Mouse (Mus musculus): ENCODE measurements around the gene Zeb2. TPM values are rescaled to one million over a fixed set of nuclear protein-coding genes. Genes with fewer than 3 reads are reported as not detected.

Zeb2 gene
- polyA plus RNA-seq, 1 experiment from 2014 or later: 53.6 TPM

DNA sequence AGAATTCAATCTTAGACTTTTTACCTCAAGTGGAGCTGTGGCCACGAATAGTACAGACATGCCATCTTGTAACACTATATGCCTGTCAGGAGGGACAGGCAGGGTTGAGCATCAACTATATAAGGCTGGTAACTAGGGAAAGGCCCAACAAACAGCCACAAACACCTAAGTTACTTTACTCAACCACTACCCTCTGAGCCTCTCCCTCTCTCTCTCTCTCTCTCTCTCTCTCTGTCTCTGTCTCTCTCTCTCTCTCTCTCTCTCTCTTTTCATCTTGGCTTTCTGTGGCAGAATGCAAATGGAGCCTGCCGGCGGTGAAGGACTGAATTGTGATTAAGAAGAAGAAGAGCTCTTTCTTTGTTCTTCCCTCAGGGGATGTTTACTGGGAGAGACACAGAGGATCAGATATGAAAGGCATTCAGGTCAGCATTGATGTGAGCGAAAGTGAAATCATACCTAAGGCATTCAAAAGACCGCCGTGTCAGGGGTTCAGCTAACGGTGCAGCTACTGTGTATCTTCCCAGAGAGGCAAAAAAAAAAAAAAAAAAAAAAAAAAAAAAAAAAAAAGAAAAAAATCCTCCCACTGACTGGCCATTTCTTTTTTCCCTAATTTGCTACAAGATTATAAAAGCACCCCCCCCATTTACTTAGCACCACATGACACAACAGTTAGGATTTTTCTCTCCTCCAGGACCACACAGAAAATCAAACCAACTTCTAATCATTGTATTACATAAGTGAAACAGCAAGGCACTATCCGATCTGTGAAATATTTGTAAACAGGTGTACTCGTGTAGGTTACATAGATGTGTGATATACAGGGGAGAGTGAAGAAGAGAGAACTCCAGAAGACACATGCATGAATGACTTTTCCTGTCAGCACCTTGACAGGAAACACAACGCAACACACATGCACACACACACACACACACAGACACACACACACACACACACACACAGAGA is 13.9 kb downstream of the Zeb2 start:
- no peaks in the 10 kb centered on the region for H3K36me3 ChIP-seq
- H3K27me3 ChIP-seq: peaks cover 26% of the 10 kb centered on the region
- no peak for ATAC-seq (ENCODE audit: insufficient number of reproducible peaks, low FRiP score, low TSS enrichment, low read depth)
- H3K9ac ChIP-seq: no peak overlapping the region
- H3K4me1 ChIP-seq: peaks cover 6% of the 10 kb centered on the region; the same call in 1 of the 2 replicates
- H3K9me3 ChIP-seq: no peaks in the 10 kb centered on the region
- whole genome bisulfite sequencing: 43% methylated on average over 10 of the region's 10 CpGs
- no peak overlapping the region for H3K4me3 ChIP-seq
- no peak overlapping the region; the same call in 1 of the 2 replicates for H3K27ac ChIP-seq
- no peak overlapping the region for H3K4me2 ChIP-seq

GRCm38 (mm10) chr2:45102191-45102638 is 15.0 kb downstream of the Zeb2 start:
- 49% methylated on average over 8 of the region's 8 CpGs for WGBS
- no peak overlapping the region for H3K4me3 ChIP-seq
- H3K4me2 ChIP-seq: no peak overlapping the region
- H3K36me3 ChIP-seq: no peaks in the 10 kb centered on the region
- H3K9ac ChIP-seq: no peak overlapping the region
- H3K27ac ChIP-seq: no peak overlapping the region
- peaks cover 6% of the 10 kb centered on the region; the same call in 1 of the 2 replicates for H3K4me1 ChIP-seq
- H3K27me3 ChIP-seq: peaks cover 20% of the 10 kb centered on the region
- ATAC-seq (ENCODE audit: insufficient number of reproducible peaks, low FRiP score, low TSS enrichment, low read depth): no peak
- no peaks in the 10 kb centered on the region for H3K9me3 ChIP-seq

DNA sequence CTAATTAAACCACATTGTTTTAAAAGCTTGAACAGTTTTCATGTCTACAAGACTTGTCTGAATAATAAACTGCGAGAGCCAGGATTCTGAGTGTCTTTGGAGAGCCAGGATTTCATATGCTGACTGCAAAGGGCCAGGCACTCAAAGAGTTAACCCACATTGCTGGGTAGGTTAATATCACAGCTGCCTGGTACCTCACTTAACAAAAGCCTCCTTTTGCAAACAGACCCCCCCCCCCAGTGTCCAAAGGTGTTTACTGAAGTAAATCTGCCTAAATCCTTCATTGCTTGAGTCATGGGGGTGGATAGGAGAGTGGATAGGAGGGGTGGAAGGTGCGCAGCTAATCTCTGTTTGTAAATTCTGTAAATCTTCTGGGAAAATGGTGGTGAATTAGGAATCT is 15.6 kb downstream of the Zeb2 start:
- no peak overlapping the region for H3K9ac ChIP-seq
- 78% methylated on average over 2 of the region's 2 CpGs for WGBS
- H3K4me1 ChIP-seq: peaks cover 10% of the 10 kb centered on the region; the same call in 1 of the 2 replicates
- no peak overlapping the region for H3K4me3 ChIP-seq
- no peak overlapping the region for H3K27ac ChIP-seq
- H3K27me3 ChIP-seq: peaks cover 18% of the 10 kb centered on the region
- no peak overlapping the region for H3K4me2 ChIP-seq
- no peaks in the 10 kb centered on the region for H3K9me3 ChIP-seq
- no peak for ATAC-seq (ENCODE audit: insufficient number of reproducible peaks, low FRiP score, low TSS enrichment, low read depth)
- H3K36me3 ChIP-seq: no peaks in the 10 kb centered on the region

DNA sequence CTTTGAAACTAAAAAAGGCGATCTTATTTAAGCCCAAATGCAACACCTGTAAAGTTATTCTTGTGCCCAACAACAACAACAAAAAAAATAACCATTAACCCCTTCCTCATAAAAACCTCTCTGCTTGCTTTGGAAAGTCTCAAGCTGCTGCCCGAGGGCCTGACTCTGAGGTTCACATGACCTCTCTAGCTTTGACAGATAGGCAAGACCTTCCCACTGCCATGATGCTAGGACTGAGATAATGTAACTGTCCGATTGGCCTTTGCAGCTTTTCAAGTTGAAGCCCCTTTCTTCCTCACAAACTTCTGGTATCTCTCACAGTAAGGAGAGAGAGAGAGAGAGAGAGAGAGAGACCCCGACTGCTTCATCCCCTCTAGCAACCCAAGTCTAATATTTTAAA is 16.2 kb downstream of the Zeb2 start:
- WGBS: 46% methylated on average over 4 of the region's 4 CpGs
- Histone ChIP-seq H3K27me3 (peaks cover 13% of the 10 kb centered on the region), H3K27ac (no peak overlapping the region), H3K4me2 (no peak overlapping the region), H3K4me3 (no peak overlapping the region), H3K4me1 (peaks cover 11% of the 10 kb centered on the region; the same call in 1 of the 2 replicates), H3K9ac (no peak overlapping the region), H3K9me3 (no peaks in the 10 kb centered on the region), H3K36me3 (no peaks in the 10 kb centered on the region)
- ATAC-seq (ENCODE audit: insufficient number of reproducible peaks, low FRiP score, low TSS enrichment, low read depth): no peak

GRCm38 (mm10) chr2:45100628-45101027 is 16.6 kb downstream of the Zeb2 start:
- no peaks in the 10 kb centered on the region for H3K9me3 ChIP-seq
- 55% methylated on average over 7 of the region's 7 CpGs for WGBS
- no peak overlapping the region for H3K4me3 ChIP-seq
- H3K4me2 ChIP-seq: no peak overlapping the region
- H3K27me3 ChIP-seq: peaks cover 10% of the 10 kb centered on the region
- no peak overlapping the region for H3K9ac ChIP-seq
- H3K36me3 ChIP-seq: no peaks in the 10 kb centered on the region
- H3K4me1 ChIP-seq: peaks cover 13% of the 10 kb centered on the region; the same call in 1 of the 2 replicates
- ATAC-seq (ENCODE audit: insufficient number of reproducible peaks, low FRiP score, low TSS enrichment, low read depth): no peak
- H3K27ac ChIP-seq: no peak overlapping the region

- H3K4me3 ChIP-seq: no peak overlapping the region
- H3K27me3 ChIP-seq: peaks cover 5% of the 10 kb centered on the region; the same call in 1 of the 2 replicates
- no peaks in the 10 kb centered on the region for H3K36me3 ChIP-seq
- no peak overlapping the region for H3K9ac ChIP-seq
- no peak overlapping the region for H3K27ac ChIP-seq
- WGBS: 81% methylated on average over 4 of the region's 4 CpGs
- ATAC-seq (ENCODE audit: insufficient number of reproducible peaks, low FRiP score, low TSS enrichment, low read depth): no peak
- no peaks in the 10 kb centered on the region for H3K9me3 ChIP-seq
- H3K4me2 ChIP-seq: no peak overlapping the region
- H3K4me1 ChIP-seq: peaks cover 13% of the 10 kb centered on the region; the same call in 1 of the 2 replicates
Observed at GRCm38 (mm10) chr2:45100017-45100416, 17.2 kb downstream of the Zeb2 start.

GRCm38 (mm10) chr2:45099081-45099480 is 18.1 kb downstream of the Zeb2 start:
- Histone ChIP-seq H3K9me3 (no peaks in the 10 kb centered on the region), H3K9ac (no peak overlapping the region), H3K27me3 (no peaks in the 10 kb centered on the region), H3K27ac (no peak overlapping the region), H3K4me1 (peaks cover 13% of the 10 kb centered on the region; the same call in 1 of the 2 replicates), H3K4me2 (no peak overlapping the region), H3K36me3 (no peaks in the 10 kb centered on the region), H3K4me3 (no peak overlapping the region)
- ATAC-seq (ENCODE audit: insufficient number of reproducible peaks, low FRiP score, low TSS enrichment, low read depth): no peak
- 77% methylated on average over 4 of the region's 4 CpGs for WGBS

DNA sequence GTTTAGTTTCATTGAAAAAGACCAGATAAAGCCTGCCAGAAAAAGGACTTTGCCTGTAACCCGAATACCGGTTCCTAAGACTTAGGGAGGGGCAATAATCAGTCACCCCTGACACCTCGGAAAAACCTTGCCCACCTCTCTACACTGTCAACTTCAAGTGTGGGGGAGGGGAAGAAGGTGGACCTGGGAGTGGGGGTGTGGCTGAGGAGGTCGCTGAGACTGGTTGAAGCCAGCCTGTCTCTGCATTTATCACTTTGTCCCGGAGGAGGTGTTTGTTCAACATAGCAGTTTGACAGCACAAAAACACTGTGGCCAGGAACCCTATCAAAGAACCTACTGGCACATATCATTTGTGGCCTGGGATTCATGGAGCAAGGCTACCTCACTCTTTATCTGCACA is 19.2 kb downstream of the Zeb2 start:
- H3K4me2 ChIP-seq: no peak overlapping the region
- no peak for ATAC-seq (ENCODE audit: insufficient number of reproducible peaks, low FRiP score, low TSS enrichment, low read depth)
- peaks cover 13% of the 10 kb centered on the region; the same call in 1 of the 2 replicates for H3K4me1 ChIP-seq
- 12% methylated on average over 5 of the region's 5 CpGs for WGBS
- H3K9me3 ChIP-seq: no peaks in the 10 kb centered on the region
- H3K4me3 ChIP-seq: no peak overlapping the region
- H3K27me3 ChIP-seq: no peaks in the 10 kb centered on the region
- no peak overlapping the region for H3K27ac ChIP-seq
- H3K36me3 ChIP-seq: no peaks in the 10 kb centered on the region
- no peak overlapping the region for H3K9ac ChIP-seq

DNA sequence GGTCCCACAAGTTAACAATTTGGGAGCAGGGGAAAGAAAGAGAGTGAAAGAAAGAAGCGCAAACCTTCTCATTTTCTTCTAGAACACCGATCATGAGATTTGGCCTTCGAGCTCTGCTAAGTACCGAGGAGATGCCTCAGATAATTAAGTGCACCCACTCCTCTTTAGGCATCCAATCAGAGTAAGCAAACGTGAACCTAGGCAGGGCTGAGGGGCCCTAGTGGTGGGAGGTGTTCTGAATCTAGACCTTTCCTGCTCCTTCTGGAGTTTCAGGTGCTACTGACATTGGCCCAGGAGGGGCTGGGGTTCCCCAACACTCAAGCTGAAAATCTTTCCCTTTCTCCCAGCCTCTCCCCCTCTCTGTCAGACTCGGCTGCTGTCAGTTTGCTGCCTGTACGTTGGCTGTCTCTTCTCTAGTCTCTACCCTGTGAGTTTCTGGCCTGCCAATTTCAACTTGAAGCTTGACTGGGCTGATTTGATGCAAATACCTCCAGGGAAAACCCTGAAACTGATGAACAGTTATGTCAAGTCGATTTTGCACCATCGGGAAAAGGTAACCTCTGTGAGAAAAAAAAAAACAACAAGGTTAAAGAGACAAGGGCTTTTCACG is 20.5 kb downstream of the Zeb2 start:
- no peak overlapping the region for H3K4me3 ChIP-seq
- H3K27me3 ChIP-seq: no peaks in the 10 kb centered on the region
- no peaks in the 10 kb centered on the region for H3K36me3 ChIP-seq
- H3K4me2 ChIP-seq: no peak overlapping the region
- no peak for ATAC-seq (ENCODE audit: insufficient number of reproducible peaks, low FRiP score, low TSS enrichment, low read depth)
- peaks cover 13% of the 10 kb centered on the region; the same call in 1 of the 2 replicates for H3K4me1 ChIP-seq
- no peak overlapping the region for H3K9ac ChIP-seq
- 44% methylated on average over 10 of the region's 10 CpGs for WGBS
- H3K27ac ChIP-seq: no peak overlapping the region; the same call in 1 of the 2 replicates
- H3K9me3 ChIP-seq: no peaks in the 10 kb centered on the region

- Histone ChIP-seq H3K27ac (no peak overlapping the region), H3K9me3 (no peaks in the 10 kb centered on the region), H3K9ac (no peak overlapping the region), H3K4me2 (no peak overlapping the region), H3K4me1 (peaks cover 10% of the 10 kb centered on the region; the same call in 1 of the 2 replicates), H3K36me3 (no peaks in the 10 kb centered on the region), H3K27me3 (no peaks in the 10 kb centered on the region), H3K4me3 (no peak overlapping the region)
- no peak for ATAC-seq (ENCODE audit: insufficient number of reproducible peaks, low FRiP score, low TSS enrichment, low read depth)
- WGBS: 41% methylated on average over 9 of the region's 9 CpGs
Observed at GRCm38 (mm10) chr2:45095825-45096224, 21.4 kb downstream of the Zeb2 start.

GRCm38 (mm10) chr2:45094371-45094967 is 22.7 kb downstream of the Zeb2 start:
- ATAC-seq (ENCODE audit: insufficient number of reproducible peaks, low FRiP score, low TSS enrichment, low read depth): no peak
- WGBS: 76% methylated on average over 2 of the region's 2 CpGs
- H3K9me3 ChIP-seq: no peaks in the 10 kb centered on the region

More at GRCm38 (mm10) chr2:45094371-45094967, 22.7 kb downstream of the Zeb2 start:
- peaks cover 10% of the 10 kb centered on the region; the same call in 1 of the 2 replicates for H3K4me1 ChIP-seq
- H3K27me3 ChIP-seq: no peaks in the 10 kb centered on the region
- no peak overlapping the region for H3K27ac ChIP-seq
- H3K36me3 ChIP-seq: no peaks in the 10 kb centered on the region
- no peak overlapping the region for H3K4me3 ChIP-seq
- H3K9ac ChIP-seq: no peak overlapping the region
- H3K4me2 ChIP-seq: no peak overlapping the region
